Mouse (Mus musculus): Measurements from ENCODE around the gene Hoxa6. TPM values are rescaled to one million over a fixed set of nuclear protein-coding genes. Genes with fewer than 3 reads are reported as not detected.
A peak's percentile ranks its signal among the peaks of the same experiment; 100 is the strongest.

Gene Hoxa6
- polyA plus RNA-seq, 1 experiment = not detected

DNA sequence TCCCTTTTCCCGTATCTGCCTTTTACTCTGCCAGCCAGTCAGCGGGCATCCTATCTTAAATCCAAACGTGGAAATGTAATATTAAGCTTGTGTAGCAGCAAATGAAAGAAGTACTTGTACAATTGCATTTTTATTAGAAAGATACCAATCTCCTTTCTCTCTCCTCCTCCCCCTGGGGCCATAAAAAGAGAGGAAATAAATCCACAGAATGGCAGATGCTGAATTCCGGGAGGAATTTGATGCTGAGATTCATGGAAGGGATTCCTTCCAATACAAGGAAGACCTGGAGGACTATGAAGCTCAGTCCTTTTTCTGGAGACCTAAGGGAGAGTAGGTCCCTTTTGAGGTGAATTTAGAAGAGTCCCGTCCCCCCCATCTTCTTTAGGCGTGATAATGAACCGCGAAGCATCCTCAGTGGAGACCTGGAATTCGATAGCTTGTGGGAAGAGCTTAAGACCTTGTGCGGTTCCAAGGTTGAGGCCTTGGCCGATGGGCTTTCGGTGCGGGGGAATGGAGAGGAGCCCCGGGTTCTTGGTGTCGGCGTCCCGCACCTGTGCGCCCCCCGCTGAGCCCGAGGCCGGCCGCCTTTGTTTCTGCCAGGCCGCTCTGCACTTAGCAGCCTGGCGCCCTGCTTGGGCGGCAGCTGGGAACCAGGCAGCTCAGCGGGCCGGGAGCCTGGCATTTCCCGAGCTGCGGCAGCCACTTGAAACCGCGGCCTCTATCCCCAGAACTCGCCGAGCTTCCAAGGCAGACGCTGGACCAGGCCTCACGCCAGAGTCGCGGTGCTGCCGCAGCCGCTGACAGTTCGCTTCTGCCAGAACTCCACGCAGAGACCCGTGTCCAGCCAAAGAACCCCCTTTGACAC lies 40.1 kb downstream of the Hoxa6 start:
- WGBS = 85% methylated on average over 42 of the region's 42 CpGs
- Histone ChIP-seq H3K27me3 (ENCODE audit: control insufficient read depth, insufficient read depth, low read length) (peaks cover 8% of the 10 kb centered on the region), H3K4me3 (ENCODE audit: extremely low read depth, insufficient read depth, insufficient read length) (no peak overlapping the region), H3K4me1 (ENCODE audit: control insufficient read depth, insufficient read depth, insufficient read length) (no peaks in the 10 kb centered on the region), H3K27ac (ENCODE audit: insufficient read depth, low read length) (no peak overlapping the region; the same call in 1 of the 2 replicates), H3K36me3 (ENCODE audit: control insufficient read depth, insufficient read depth, low read length) (no peaks in the 10 kb centered on the region)
- TF ChIP-seq POLR2A (IDR thresholded peaks at IDR 0.05; ENCODE audit: low read depth, low read length) = no peak
- no peak for TF ChIP-seq CTCF (IDR thresholded peaks at IDR 0.05; ENCODE audit: extremely low read depth, insufficient read depth, insufficient read length, insufficient replicate concordance)
- no peak for DNase-seq (ENCODE audit: low read depth in 1 of 2, low spot score in 2 of 2)

GRCm38 (mm10) chr6:52167736-52168161 lies 40.8 kb downstream of the Hoxa6 start:
- no peaks in the 10 kb centered on the region for H3K4me1 ChIP-seq (ENCODE audit: control insufficient read depth, insufficient read depth, insufficient read length)
- no peak overlapping the region for H3K4me3 ChIP-seq (ENCODE audit: extremely low read depth, insufficient read depth, insufficient read length)
- no peaks in the 10 kb centered on the region for H3K36me3 ChIP-seq (ENCODE audit: control insufficient read depth, insufficient read depth, low read length)
- peaks cover 9% of the 10 kb centered on the region for H3K27me3 ChIP-seq (ENCODE audit: control insufficient read depth, insufficient read depth, low read length)
- no peak for DNase-seq (ENCODE audit: low read depth in 1 of 2, low spot score in 2 of 2)
- 0 out of 2 replicates have a peak overlapping the region, but pooled peaks have one; percentile 18 for H3K27ac ChIP-seq (ENCODE audit: insufficient read depth, low read length)
- TF ChIP-seq POLR2A (IDR thresholded peaks at IDR 0.05; ENCODE audit: low read depth, low read length) = no peak
- no peak for TF ChIP-seq CTCF (IDR thresholded peaks at IDR 0.05; ENCODE audit: extremely low read depth, insufficient read depth, insufficient read length, insufficient replicate concordance)
- WGBS = 84% methylated on average over 14 of the region's 14 CpGs

- H3K27me3 ChIP-seq (ENCODE audit: control insufficient read depth, insufficient read depth, low read length) = peaks cover 9% of the 10 kb centered on the region
- no peaks in the 10 kb centered on the region for H3K36me3 ChIP-seq (ENCODE audit: control insufficient read depth, insufficient read depth, low read length)
- H3K4me1 ChIP-seq (ENCODE audit: control insufficient read depth, insufficient read depth, insufficient read length) = no peaks in the 10 kb centered on the region
- 0 out of 2 replicates have a peak overlapping the region, but pooled peaks have one; percentile 47 for H3K27ac ChIP-seq (ENCODE audit: insufficient read depth, low read length)
- 87% methylated on average over 1 of the region's 1 CpGs for WGBS
- H3K4me3 ChIP-seq (ENCODE audit: extremely low read depth, insufficient read depth, insufficient read length) = no peak overlapping the region
- TF ChIP-seq POLR2A (IDR thresholded peaks at IDR 0.05; ENCODE audit: low read depth, low read length) (no peak), CTCF (IDR thresholded peaks at IDR 0.05; ENCODE audit: extremely low read depth, insufficient read depth, insufficient read length, insufficient replicate concordance) (no peak)
- DNase-seq (ENCODE audit: low read depth in 1 of 2, low spot score in 2 of 2) = no peak
Observed at GRCm38 (mm10) chr6:52167176-52167575, 41.3 kb downstream of the Hoxa6 start.

DNA sequence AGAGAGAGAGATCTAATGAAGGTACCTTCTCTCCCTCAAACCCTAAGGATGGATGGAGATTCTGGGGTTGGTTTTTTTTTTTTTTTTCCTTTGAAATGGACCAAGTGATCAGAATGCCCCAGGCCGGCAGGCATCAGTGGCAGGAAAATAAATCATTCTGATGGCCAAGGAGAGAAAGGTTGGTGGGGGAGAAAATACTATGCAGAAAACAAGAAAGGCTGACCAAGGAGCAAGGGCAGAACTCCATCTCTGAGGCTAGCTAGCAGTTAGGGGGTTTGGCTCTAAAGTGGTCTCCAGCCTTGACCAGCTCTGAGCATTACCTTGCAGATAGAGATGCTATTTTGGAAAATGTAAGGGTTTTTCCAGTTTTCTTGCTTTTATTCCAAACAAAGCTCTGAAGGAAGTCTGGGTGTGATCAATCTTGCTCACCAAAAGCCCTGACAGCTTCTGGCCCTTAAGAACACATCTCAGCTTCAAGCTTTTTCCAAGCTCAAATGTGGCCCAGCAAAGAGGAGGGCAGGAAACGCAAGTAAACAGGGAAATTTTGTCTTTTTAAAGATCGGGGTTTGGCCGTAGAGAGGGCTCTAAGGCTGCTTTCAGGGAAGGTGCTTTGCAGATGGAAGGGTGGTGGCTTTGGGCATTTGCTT lies 42.0 kb downstream of the Hoxa6 start:
- Histone ChIP-seq H3K4me1 (ENCODE audit: control insufficient read depth, insufficient read depth, insufficient read length) (no peaks in the 10 kb centered on the region), H3K4me3 (ENCODE audit: extremely low read depth, insufficient read depth, insufficient read length) (no peak overlapping the region), H3K36me3 (ENCODE audit: control insufficient read depth, insufficient read depth, low read length) (no peaks in the 10 kb centered on the region), H3K27me3 (ENCODE audit: control insufficient read depth, insufficient read depth, low read length) (peaks cover 9% of the 10 kb centered on the region), H3K27ac (ENCODE audit: insufficient read depth, low read length) (peak overlapping the region; percentile 47; the same call in 1 of the 2 replicates)
- TF ChIP-seq POLR2A (IDR thresholded peaks at IDR 0.05; ENCODE audit: low read depth, low read length) (no peak), CTCF (IDR thresholded peaks at IDR 0.05; ENCODE audit: extremely low read depth, insufficient read depth, insufficient read length, insufficient replicate concordance) (no peak)
- no peak for DNase-seq (ENCODE audit: low read depth in 1 of 2, low spot score in 2 of 2)
- WGBS = 74% methylated on average over 4 of the region's 4 CpGs

- Histone ChIP-seq H3K27ac (ENCODE audit: insufficient read depth, low read length) (no peak overlapping the region), H3K4me1 (ENCODE audit: control insufficient read depth, insufficient read depth, insufficient read length) (no peaks in the 10 kb centered on the region), H3K36me3 (ENCODE audit: control insufficient read depth, insufficient read depth, low read length) (no peaks in the 10 kb centered on the region), H3K4me3 (ENCODE audit: extremely low read depth, insufficient read depth, insufficient read length) (no peak overlapping the region), H3K27me3 (ENCODE audit: control insufficient read depth, insufficient read depth, low read length) (peaks cover 11% of the 10 kb centered on the region)
- WGBS = 80% methylated on average over 28 of the region's 28 CpGs
- no peak for TF ChIP-seq CTCF (IDR thresholded peaks at IDR 0.05; ENCODE audit: extremely low read depth, insufficient read depth, insufficient read length, insufficient replicate concordance)
- TF ChIP-seq POLR2A (IDR thresholded peaks at IDR 0.05; ENCODE audit: low read depth, low read length) = no peak
- no peak for DNase-seq (ENCODE audit: low read depth in 1 of 2, low spot score in 2 of 2)
Observed at GRCm38 (mm10) chr6:52165441-52166370, 42.8 kb downstream of the Hoxa6 start.

Measured in spleen, adult 2 months (tissue).